Mouse (Mus musculus) forebrain, postnatal 0 days (tissue): ENCODE measurements around the gene Dennd5b. TPM values are rescaled to one million over a fixed set of nuclear protein-coding genes. Genes with fewer than 3 reads are reported as not detected.

Experiments used
- ATAC-seq: fragments of 200-750 bp; cut with Nextera tagmentation; 2 replicates; pipeline ENCODE4 v1.8.0; 2017; ENCODE audit warnings: mild to moderate bottlenecking, moderate library complexity
- DNase-seq: peaks from one replicate; pipeline ENCODE4 v3.0.0-alpha.2; 2015
- H3K27ac ChIP-seq: fragments of 300-500 bp; sonication (generic); 2 replicates; pipeline ENCODE4 v1.5.1; 2014; ENCODE audit warnings: low read depth, mild to moderate bottlenecking, antibody characterized with exemption, low read length, moderate library complexity, mixed read lengths
- H3K27me3 ChIP-seq: fragments of 300-500 bp; sonication (generic); 2 replicates; pipeline ENCODE4 v1.6.1; 2014; ENCODE audit warnings: mild to moderate bottlenecking, low read length, mixed read lengths; ENCODE audit not compliant: insufficient read depth
- H3K36me3 ChIP-seq: fragments of 300-500 bp; sonication (generic); 2 replicates; pipeline ENCODE4 v1.6.1; 2014; ENCODE audit warnings: mild to moderate bottlenecking, moderate library complexity; ENCODE audit not compliant: insufficient read depth
- H3K4me1 ChIP-seq: fragments of 300-500 bp; sonication (generic); 2 replicates; pipeline ENCODE4 v1.6.1; 2014; ENCODE audit warnings: antibody characterized with exemption; ENCODE audit not compliant: insufficient read depth
- H3K4me2 ChIP-seq: fragments of 300-500 bp; sonication (generic); 2 replicates; pipeline ENCODE4 v1.6.1; 2014; ENCODE audit warnings: low read depth, mild to moderate bottlenecking, moderate library complexity
- H3K4me3 ChIP-seq: fragments of 300-500 bp; sonication (generic); 2 replicates; pipeline ENCODE4 v1.5.1; 2014; ENCODE audit warnings: low read depth, low read length, mixed read lengths
- H3K9ac ChIP-seq: fragments of 300-500 bp; sonication (generic); 2 replicates; pipeline ENCODE4 v1.6.1; 2014; ENCODE audit warnings: mild to moderate bottlenecking
- H3K9me3 ChIP-seq: fragments of 300-500 bp; sonication (generic); 2 replicates; pipeline ENCODE4 v1.6.1; 2016; ENCODE audit warnings: low read length
- CTCF ChIP-seq: sonication (generic); IDR thresholded peaks from 2 replicates; pipeline ENCODE4 v1.5.1; 2016; ENCODE audit warnings: antibody characterized with exemption, control low read depth, low read depth
- WGBS: fragments of 180-500 bp; shearing (Covaris S2); extraction: QIAGEN DNeasy Blood & Tissue Kit; methylation state at CpG from one replicate; pipeline ENCODE4 v1.1.7; 2014; 5-methylcytosine and 5-hydroxymethylcytosine counted together
- polyA plus RNA-seq: library from polyadenylated mRNA; unstranded; fragments of >200 nt; fragmentation: Nextera tagmentation; extraction: Ambion mirVana; gene quantifications from 2 replicates; pipeline ENCODE4 v1.2.1, GENCODE M21; 2015
- total RNA-seq: library from RNA; depleted of rRNA; stranded (reverse); fragments of >200 nt; gene quantifications from 2 replicates; pipeline ENCODE4 v1.2.3, GENCODE M21; 2014

Dennd5b gene
- total and polyA plus RNA-seq, 2 experiments from 2014 or later, result 10.3 to 42.2 TPM

GRCm38 (mm10) chr6:149092406-149092805, 9.1 kb downstream of the Dennd5b start:
- Histone ChIP-seq H3K9me3 (no peaks in the 10 kb centered on the region), H3K27me3 (no peaks in the 10 kb centered on the region), H3K4me3 (no peak overlapping the region), H3K9ac (no peak overlapping the region), H3K4me2 (no peak overlapping the region), H3K4me1 (0 out of 2 replicates have a peak, but pooled peaks cover 3% of the 10 kb centered on the region), H3K27ac (no peak overlapping the region), H3K36me3 (no peaks in the 10 kb centered on the region)
- ATAC-seq, result no peak
- WGBS, result 96% methylated on average over 6 of the region's 6 CpGs
- DNase-seq, result no peak
- TF ChIP-seq CTCF, result no peak

- ATAC-seq (peak; percentile 16; the same call in 1 of the 2 replicates), DNase-seq (no peak)
- H3K27ac ChIP-seq, result no peak overlapping the region
- H3K27me3 ChIP-seq, result no peaks in the 10 kb centered on the region
- WGBS, result 95% methylated on average over 1 of the region's 1 CpGs
- H3K36me3 ChIP-seq, result no peaks in the 10 kb centered on the region
- H3K4me2 ChIP-seq, result no peak overlapping the region
- H3K4me3 ChIP-seq, result no peak overlapping the region
- no peaks in the 10 kb centered on the region for H3K9me3 ChIP-seq
- TF ChIP-seq CTCF, result no peak
- no peaks in the 10 kb centered on the region for H3K4me1 ChIP-seq
- H3K9ac ChIP-seq, result no peak overlapping the region
Measured at GRCm38 (mm10) chr6:149077136-149077808, 24.2 kb downstream of the Dennd5b start.

- WGBS, result 65% methylated on average over 4 of the region's 4 CpGs
- ATAC-seq (peak; percentile 58; the same call in 1 of the 2 replicates), DNase-seq (no peak)
- H3K9me3 ChIP-seq, result no peaks in the 10 kb centered on the region
- H3K4me2 ChIP-seq, result no peak overlapping the region
- H3K4me1 ChIP-seq, result no peaks in the 10 kb centered on the region
- no peak for TF ChIP-seq CTCF
- no peaks in the 10 kb centered on the region for H3K27me3 ChIP-seq
- H3K27ac ChIP-seq, result peak overlapping the region; percentile 59; the same call in 1 of the 2 replicates
- no peak overlapping the region for H3K4me3 ChIP-seq
- H3K9ac ChIP-seq, result no peak overlapping the region
- peaks cover 4% of the 10 kb centered on the region; the same call in 1 of the 2 replicates for H3K36me3 ChIP-seq
Measured at GRCm38 (mm10) chr6:149073854-149074253, 27.6 kb downstream of the Dennd5b start.

DNA sequence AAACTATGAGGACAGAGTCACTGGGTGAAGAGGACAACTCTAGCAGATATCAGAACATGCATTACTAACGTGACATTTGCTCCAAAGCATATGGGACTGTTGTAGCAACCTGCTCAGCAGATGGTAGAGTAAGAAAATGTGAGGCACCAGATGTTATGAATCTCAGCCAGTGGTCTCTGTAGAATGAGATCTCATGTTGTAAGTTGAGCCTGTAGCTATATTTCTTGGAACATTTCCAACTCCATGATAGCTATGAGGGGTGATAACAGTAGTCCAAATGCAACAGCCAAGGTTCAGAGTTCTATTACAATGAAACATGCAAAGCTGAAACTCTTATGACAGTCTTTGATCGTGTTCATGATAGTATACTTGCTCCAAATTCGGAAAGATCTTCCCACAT, 28.6 kb downstream of the Dennd5b start:
- no peak for TF ChIP-seq CTCF
- Histone ChIP-seq H3K4me1 (no peaks in the 10 kb centered on the region), H3K27ac (no peak overlapping the region), H3K9me3 (no peaks in the 10 kb centered on the region), H3K4me2 (no peak overlapping the region), H3K27me3 (no peaks in the 10 kb centered on the region), H3K9ac (no peak overlapping the region), H3K36me3 (peaks cover 10% of the 10 kb centered on the region; the same call in 1 of the 2 replicates), H3K4me3 (no peak overlapping the region)
- peak; percentile 20 for DNase-seq
- ATAC-seq, result 0 out of 2 replicates have a peak, but pooled peaks have one; percentile 6
- WGBS, result 74% methylated on average over 3 of the region's 3 CpGs

GRCm38 (mm10) chr6:149070592-149071124, 30.8 kb downstream of the Dennd5b start:
- Histone ChIP-seq H3K4me3 (no peak overlapping the region), H3K27ac (no peak overlapping the region), H3K9ac (no peak overlapping the region), H3K4me2 (no peak overlapping the region), H3K27me3 (no peaks in the 10 kb centered on the region), H3K9me3 (no peaks in the 10 kb centered on the region), H3K36me3 (peaks cover 10% of the 10 kb centered on the region; the same call in 1 of the 2 replicates), H3K4me1 (no peaks in the 10 kb centered on the region)
- ATAC-seq (no peak), DNase-seq (no peak)
- 88% methylated on average over 4 of the region's 4 CpGs for WGBS
- no peak for TF ChIP-seq CTCF

- no peaks in the 10 kb centered on the region for H3K9me3 ChIP-seq
- no peak for TF ChIP-seq CTCF
- H3K4me1 ChIP-seq, result no peaks in the 10 kb centered on the region
- no peak overlapping the region for H3K27ac ChIP-seq
- no peaks in the 10 kb centered on the region for H3K27me3 ChIP-seq
- DNase-seq (no peak), ATAC-seq (no peak)
- H3K4me3 ChIP-seq, result no peak overlapping the region
- H3K9ac ChIP-seq, result no peak overlapping the region
- no peak overlapping the region for H3K4me2 ChIP-seq
- H3K36me3 ChIP-seq, result 0 out of 2 replicates have a peak, but pooled peaks cover 5% of the 10 kb centered on the region
Measured at GRCm38 (mm10) chr6:149063382-149063781, 38.1 kb downstream of the Dennd5b start.

DNA sequence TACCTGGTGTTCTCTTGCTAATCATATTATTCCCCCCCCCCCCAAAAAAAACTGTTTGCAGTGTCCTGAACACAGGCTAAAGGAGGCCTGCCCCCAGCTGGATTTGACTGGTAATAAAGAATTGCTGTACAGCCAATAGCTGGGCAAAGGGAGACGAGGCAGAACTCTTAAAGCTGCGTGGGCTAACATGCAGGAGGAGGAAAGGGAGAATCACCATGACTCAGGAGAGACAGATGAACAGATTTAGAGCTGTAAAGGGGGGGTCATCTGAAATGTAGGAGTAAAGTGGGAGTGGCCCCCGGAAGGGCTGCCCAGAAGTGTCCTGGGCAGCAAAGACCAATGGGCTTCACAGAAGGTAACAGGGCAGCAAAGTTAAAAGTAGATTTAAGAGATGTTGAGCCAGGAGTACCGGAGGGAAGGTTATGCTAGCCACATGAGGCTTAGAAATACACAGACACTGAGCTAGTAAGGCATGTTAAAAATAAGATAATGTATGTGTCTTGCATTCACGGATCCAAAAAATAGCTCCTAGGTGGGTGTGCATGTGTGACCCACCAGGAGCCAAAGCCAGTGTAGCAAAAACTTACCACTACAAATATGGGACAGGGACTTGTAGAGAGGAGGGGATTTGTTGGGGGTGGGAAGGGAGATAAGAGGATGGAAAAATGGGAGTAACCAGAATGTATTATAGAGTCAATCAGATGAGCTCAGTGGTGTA, 40.7 kb downstream of the Dennd5b start:
- no peak for ATAC-seq
- WGBS, result 87% methylated on average over 5 of the region's 5 CpGs
- Histone ChIP-seq H3K27me3 (no peaks in the 10 kb centered on the region), H3K4me2 (no peak overlapping the region), H3K27ac (no peak overlapping the region), H3K9me3 (no peaks in the 10 kb centered on the region), H3K9ac (no peak overlapping the region), H3K36me3 (no peaks in the 10 kb centered on the region), H3K4me3 (no peak overlapping the region), H3K4me1 (no peaks in the 10 kb centered on the region)
- no peak for DNase-seq
- TF ChIP-seq CTCF, result no peak
